Mouse (Mus musculus): ENCODE data around the gene Sirpb1b. TPM values are rescaled to one million over a fixed set of nuclear protein-coding genes. Genes with fewer than 3 reads are reported as not detected.
"Not testable (repeated sequence)": the region's sequence is repeated elsewhere in the genome, so short reads cannot be mapped to it uniquely, and the experiment has no call there.

Sirpb1b gene
- total and polyA plus RNA-seq, 3 experiments: not detected

GRCm38 (mm10) chr3:15576466-15576865 lies 1.6 kb upstream of the Sirpb1b start:
- dilution Hi-C loops (cut with MboI; ENCODE audit: extremely low pct_ligation_motif_present, extremely low pct_unique_long_range_greater_than_20kb, low sequenced_read_pairs); H3K27ac ChIP-seq (ENCODE audit: insufficient read depth, low read depth): not testable (repeated sequence)

DNA sequence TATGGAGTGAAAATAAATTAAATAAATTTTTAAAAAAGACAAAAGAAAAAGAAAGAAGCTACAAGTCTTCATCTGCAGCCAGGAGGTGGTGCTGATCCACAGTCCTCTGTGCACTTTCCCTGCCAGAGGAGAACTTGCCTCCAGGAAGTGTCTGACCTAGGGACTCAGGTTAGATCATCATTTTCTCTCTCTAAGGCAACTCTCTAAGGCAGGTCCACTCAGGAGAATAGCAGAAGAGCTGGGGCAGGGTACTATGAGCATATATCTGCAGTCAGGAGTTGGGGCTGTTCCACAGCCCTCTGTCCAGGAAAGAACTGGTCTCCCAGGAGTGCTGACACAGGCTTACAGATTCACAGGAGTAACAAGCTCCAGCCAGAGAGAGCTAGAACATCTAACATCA lies 46.3 kb downstream of the Sirpb1b start:
- Histone ChIP-seq H3K9ac (ENCODE audit: insufficient read depth, low read depth) (no peak overlapping the region), H3K27ac (ENCODE audit: insufficient read depth, low read depth) (no peak overlapping the region), H3K27me3 (replicated peaks) (no peaks in the 10 kb centered on the region), H3K9me3 (replicated peaks; ENCODE audit: low read length) (no peaks in the 10 kb centered on the region), H3K36me3 (replicated peaks in 1 of 2; ENCODE audit: control insufficient read depth in 1 of 2, insufficient read depth in 1 of 2, low read length in 1 of 2) (no peaks in the 10 kb centered on the region), H3K4me1 (ENCODE audit: control insufficient read depth in 1 of 2, insufficient read depth in 2 of 2) (no peaks in the 10 kb centered on the region), H3K4me2 (ENCODE audit: insufficient read depth, low read depth, poor library complexity, severe bottlenecking) (no peak overlapping the region), H3K79me2 (replicated peaks; ENCODE audit: control insufficient read depth, extremely low read depth, insufficient read depth, poor library complexity, severe bottlenecking) (no peaks in the 10 kb centered on the region), H3K4me3 (replicated peaks in 1 of 3; ENCODE audit: low read depth in 2 of 3, low read length in 2 of 3, poor library complexity in 1 of 3) (no peak overlapping the region)
- in situ Hi-C loops (cut with MboI; ENCODE audit: low pct_ligation_motif_present, low pct_unique_long_range_greater_than_20kb, low sequenced_read_pairs) (no loop called here), dilution Hi-C loops (cut with MboI; ENCODE audit: extremely low pct_ligation_motif_present, extremely low pct_unique_long_range_greater_than_20kb, low sequenced_read_pairs) (no loop called here)
- DNase-seq (ENCODE audit: extremely low read depth): no peak
- TF ChIP-seq JUND (conservative IDR thresholded peaks at IDR 0.05; ENCODE audit: low read depth, low read length) (no peak), ETS1 (conservative IDR thresholded peaks at IDR 0.05; ENCODE audit: low read depth, low read length) (no peak), MEF2A (IDR thresholded peaks at IDR 0.05; ENCODE audit: borderline replicate concordance, low read depth, low read length) (no peak), SIN3A (IDR thresholded peaks at IDR 0.05; ENCODE audit: low read length) (no peak), TBP (conservative IDR thresholded peaks at IDR 0.05; ENCODE audit: low read depth, low read length) (no peak), ZC3H11A (IDR thresholded peaks at IDR 0.05; ENCODE audit: low read depth, low read length) (no peak), GABPA (IDR thresholded peaks at IDR 0.05; ENCODE audit: insufficient replicate concordance, low read depth, low read length) (no peak), SMC3 (IDR thresholded peaks at IDR 0.05; ENCODE audit: low read depth, low read length) (no peak), RAD21 (IDR thresholded peaks at IDR 0.05; ENCODE audit: low read depth, low read length) (no peak), PAX5 (IDR thresholded peaks at IDR 0.05; ENCODE audit: low read length) (no peak), POLR2A (IDR thresholded peaks at IDR 0.05; ENCODE audit: low read depth, low read length) (no peak), MAX (IDR thresholded peaks at IDR 0.05; ENCODE audit: low read length) (no peak)

More at GRCm38 (mm10) chr3:15576466-15576865, 1.6 kb upstream of the Sirpb1b start:
- H3K27me3 ChIP-seq (replicated peaks); H3K9me3 ChIP-seq (replicated peaks; ENCODE audit: low read length); DNase-seq (ENCODE audit: extremely low read depth); H3K4me3 ChIP-seq (replicated peaks in 1 of 3; ENCODE audit: low read depth in 2 of 3, low read length in 2 of 3, poor library complexity in 1 of 3); H3K4me1 ChIP-seq (ENCODE audit: control insufficient read depth in 1 of 2, insufficient read depth in 2 of 2); H3K79me2 ChIP-seq (replicated peaks; ENCODE audit: control insufficient read depth, extremely low read depth, insufficient read depth, poor library complexity, severe bottlenecking); H3K9ac ChIP-seq (ENCODE audit: insufficient read depth, low read depth); H3K4me2 ChIP-seq (ENCODE audit: insufficient read depth, low read depth, poor library complexity, severe bottlenecking); in situ Hi-C loops (cut with MboI; ENCODE audit: low pct_ligation_motif_present, low pct_unique_long_range_greater_than_20kb, low sequenced_read_pairs); H3K36me3 ChIP-seq (replicated peaks in 1 of 2; ENCODE audit: control insufficient read depth in 1 of 2, insufficient read depth in 1 of 2, low read length in 1 of 2): not testable (repeated sequence)

- H3K9me3 ChIP-seq (replicated peaks; ENCODE audit: low read length); H3K36me3 ChIP-seq (replicated peaks in 1 of 2; ENCODE audit: control insufficient read depth in 1 of 2, insufficient read depth in 1 of 2, low read length in 1 of 2); H3K27ac ChIP-seq (ENCODE audit: insufficient read depth, low read depth); H3K4me1 ChIP-seq (ENCODE audit: control insufficient read depth in 1 of 2, insufficient read depth in 2 of 2); H3K4me3 ChIP-seq (replicated peaks in 1 of 3; ENCODE audit: low read depth in 2 of 3, low read length in 2 of 3, poor library complexity in 1 of 3); H3K4me2 ChIP-seq (ENCODE audit: insufficient read depth, low read depth, poor library complexity, severe bottlenecking); DNase-seq (ENCODE audit: extremely low read depth); H3K9ac ChIP-seq (ENCODE audit: insufficient read depth, low read depth); H3K79me2 ChIP-seq (replicated peaks; ENCODE audit: control insufficient read depth, extremely low read depth, insufficient read depth, poor library complexity, severe bottlenecking); in situ Hi-C loops (cut with MboI; ENCODE audit: low pct_ligation_motif_present, low pct_unique_long_range_greater_than_20kb, low sequenced_read_pairs); H3K27me3 ChIP-seq (replicated peaks); dilution Hi-C loops (cut with MboI; ENCODE audit: extremely low pct_ligation_motif_present, extremely low pct_unique_long_range_greater_than_20kb, low sequenced_read_pairs): not testable (repeated sequence)
Measured at GRCm38 (mm10) chr3:15513608-15514007, 61.3 kb downstream of the Sirpb1b start.

DNA sequence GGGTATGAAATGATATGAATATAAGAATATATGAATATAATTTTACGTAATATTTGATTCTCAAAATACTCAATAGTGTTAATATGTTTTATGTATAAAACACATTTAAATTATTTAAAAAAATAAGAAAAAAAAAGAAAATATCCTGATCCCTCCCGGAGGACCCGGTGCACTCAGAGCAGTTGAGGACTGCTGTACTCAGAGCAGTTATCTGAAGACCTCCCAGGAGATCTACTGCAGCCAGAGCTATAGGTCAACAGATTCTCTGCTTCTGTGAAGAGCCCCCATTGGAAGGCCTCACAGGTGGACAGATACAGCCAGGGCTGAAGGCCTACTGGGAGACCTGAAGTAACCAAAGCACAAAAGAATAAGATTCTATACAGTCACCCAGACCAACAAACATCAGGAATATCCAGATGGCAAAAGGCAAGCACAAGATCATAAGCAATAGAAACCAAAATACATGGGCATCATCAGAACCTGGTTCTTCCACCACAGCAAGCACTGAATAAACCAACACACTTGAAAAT lies 67.0 kb downstream of the Sirpb1b start:
- H3K4me1 ChIP-seq (ENCODE audit: control insufficient read depth in 1 of 2, insufficient read depth in 2 of 2); H3K79me2 ChIP-seq (replicated peaks; ENCODE audit: control insufficient read depth, extremely low read depth, insufficient read depth, poor library complexity, severe bottlenecking); H3K27me3 ChIP-seq (replicated peaks); H3K36me3 ChIP-seq (replicated peaks in 1 of 2; ENCODE audit: control insufficient read depth in 1 of 2, insufficient read depth in 1 of 2, low read length in 1 of 2); H3K9ac ChIP-seq (ENCODE audit: insufficient read depth, low read depth); H3K4me2 ChIP-seq (ENCODE audit: insufficient read depth, low read depth, poor library complexity, severe bottlenecking); H3K9me3 ChIP-seq (replicated peaks; ENCODE audit: low read length); dilution Hi-C loops (cut with MboI; ENCODE audit: extremely low pct_ligation_motif_present, extremely low pct_unique_long_range_greater_than_20kb, low sequenced_read_pairs); in situ Hi-C loops (cut with MboI; ENCODE audit: low pct_ligation_motif_present, low pct_unique_long_range_greater_than_20kb, low sequenced_read_pairs); H3K4me3 ChIP-seq (replicated peaks in 1 of 3; ENCODE audit: low read depth in 2 of 3, low read length in 2 of 3, poor library complexity in 1 of 3); DNase-seq (ENCODE audit: extremely low read depth); H3K27ac ChIP-seq (ENCODE audit: insufficient read depth, low read depth): not testable (repeated sequence)

GRCm38 (mm10) chr3:15474831-15475230 lies 100.0 kb downstream of the Sirpb1b start:
- H3K4me3 ChIP-seq (replicated peaks in 1 of 3; ENCODE audit: low read depth in 2 of 3, low read length in 2 of 3, poor library complexity in 1 of 3); H3K27ac ChIP-seq (ENCODE audit: insufficient read depth, low read depth); H3K27me3 ChIP-seq (replicated peaks); H3K79me2 ChIP-seq (replicated peaks; ENCODE audit: control insufficient read depth, extremely low read depth, insufficient read depth, poor library complexity, severe bottlenecking); H3K4me1 ChIP-seq (ENCODE audit: control insufficient read depth in 1 of 2, insufficient read depth in 2 of 2); dilution Hi-C loops (cut with MboI; ENCODE audit: extremely low pct_ligation_motif_present, extremely low pct_unique_long_range_greater_than_20kb, low sequenced_read_pairs); in situ Hi-C loops (cut with MboI; ENCODE audit: low pct_ligation_motif_present, low pct_unique_long_range_greater_than_20kb, low sequenced_read_pairs); H3K9ac ChIP-seq (ENCODE audit: insufficient read depth, low read depth); DNase-seq (ENCODE audit: extremely low read depth); H3K9me3 ChIP-seq (replicated peaks; ENCODE audit: low read length); H3K36me3 ChIP-seq (replicated peaks in 1 of 2; ENCODE audit: control insufficient read depth in 1 of 2, insufficient read depth in 1 of 2, low read length in 1 of 2); H3K4me2 ChIP-seq (ENCODE audit: insufficient read depth, low read depth, poor library complexity, severe bottlenecking): not testable (repeated sequence)

All from CH12.LX (cell line).